Mouse (Mus musculus): ENCODE results near the gene H2-DMb2.

Gene H2-DMb2

DNA sequence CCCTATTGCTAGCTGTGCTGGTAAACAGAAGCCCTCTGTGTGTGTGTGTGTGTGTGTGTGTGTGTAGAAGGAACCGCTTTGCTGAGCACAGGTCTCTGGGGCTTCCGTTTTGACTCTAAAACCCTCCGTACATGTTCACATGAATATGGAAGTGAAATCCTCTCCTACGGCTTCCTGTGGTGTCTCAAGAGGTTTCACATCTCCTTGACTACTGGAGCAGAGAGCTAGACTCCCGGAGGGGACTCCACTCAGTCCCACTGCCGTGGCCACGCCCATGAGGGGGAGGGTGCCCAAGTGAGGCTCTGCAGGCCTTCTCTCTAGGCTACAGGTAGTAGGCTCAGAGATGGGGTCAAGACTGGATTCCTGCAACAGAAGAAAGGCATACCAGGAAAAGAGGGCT lies at the start of gene H2-DMb2:
TSS of gene H2-DMb2 (plus strand) at position 275 of the 400 bp plus-strand sequence.
- DNase-seq (ENCODE audit: low read depth, low spot score), result peak; percentile 63

DNA sequence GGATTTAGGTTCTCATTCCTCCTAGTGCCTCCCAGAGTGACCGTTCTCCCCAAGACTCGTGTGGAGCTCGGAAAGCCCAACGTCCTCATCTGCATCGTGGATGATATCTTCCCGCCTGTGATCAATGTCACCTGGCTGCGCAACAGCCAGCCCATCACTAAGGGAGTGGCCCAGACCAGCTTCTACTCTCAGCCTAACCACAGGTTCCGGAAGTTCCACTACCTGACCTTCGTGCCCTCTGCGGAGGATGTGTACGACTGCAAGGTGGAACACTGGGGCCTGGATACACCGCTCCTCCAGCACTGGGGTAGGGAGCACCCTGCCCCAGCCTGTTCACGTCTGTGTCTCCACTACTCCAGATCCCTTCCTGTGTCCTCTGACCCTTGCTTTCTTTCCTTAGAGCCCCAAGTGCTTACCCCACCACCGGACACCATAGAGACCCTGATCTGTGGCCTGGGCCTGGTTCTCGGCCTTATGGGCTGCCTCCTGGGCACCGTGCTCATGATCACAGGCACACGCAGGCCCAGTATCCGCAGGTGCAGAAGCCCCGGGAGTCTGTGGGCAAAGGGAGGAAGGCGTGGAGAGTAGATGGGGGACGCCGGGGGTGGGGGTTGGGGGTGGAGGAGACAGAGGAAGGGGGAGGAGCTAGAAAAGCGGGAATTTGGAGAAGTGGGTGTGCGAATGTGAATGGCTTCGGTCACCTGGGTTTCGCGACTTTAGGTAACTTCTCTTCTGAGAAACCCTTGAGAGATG lies 48.6 kb upstream of the H2-DMb2 start:
- no peak for DNase-seq (ENCODE audit: low read depth, low spot score)

DNA sequence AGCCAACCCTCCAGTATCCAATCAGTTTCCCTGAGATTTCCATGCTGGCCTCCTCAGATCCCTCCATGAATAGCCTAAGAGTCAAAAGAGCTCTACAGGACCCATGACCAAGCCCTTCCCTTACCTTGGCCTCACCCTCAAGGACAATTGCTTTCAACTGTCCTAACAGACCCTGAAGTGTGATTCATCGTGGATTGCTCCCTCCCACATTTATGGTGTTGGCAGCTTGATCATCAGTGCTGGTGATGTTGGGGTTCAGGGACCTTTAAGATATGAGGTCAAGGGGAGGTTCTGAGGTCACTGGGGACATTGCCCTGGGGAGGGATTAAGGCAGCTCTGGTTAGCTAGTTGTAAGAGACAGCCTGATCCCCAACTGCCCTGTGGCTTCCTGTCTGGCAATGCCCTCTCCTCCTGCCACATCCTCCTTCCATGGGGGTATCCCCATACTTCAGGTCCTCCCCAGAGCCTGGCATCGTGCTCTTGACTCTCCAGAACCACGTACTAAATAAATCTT lies 46.6 kb upstream of the H2-DMb2 start:
- no peak for DNase-seq (ENCODE audit: low read depth, low spot score)

DNA sequence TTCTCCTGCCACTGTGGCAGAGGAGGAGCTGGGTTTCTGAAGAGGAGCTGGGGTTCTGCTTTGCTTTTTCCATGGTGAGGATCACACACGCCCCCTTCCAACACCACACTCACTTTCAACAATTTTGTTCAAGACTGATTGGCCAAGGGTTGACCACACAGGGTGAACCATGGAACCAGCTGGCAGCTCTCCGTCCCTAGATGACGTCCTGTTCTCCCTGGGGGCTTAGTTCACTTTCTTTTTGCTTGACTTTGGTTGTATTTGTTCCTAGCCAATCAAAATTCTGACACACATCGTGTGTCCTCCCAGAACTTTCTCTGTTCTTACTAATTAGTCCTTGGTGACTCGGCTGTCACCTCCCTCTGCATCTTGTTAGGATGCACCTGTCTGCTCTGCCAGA lies 45.8 kb upstream of the H2-DMb2 start:
- DNase-seq (ENCODE audit: low read depth, low spot score), result no peak

DNA sequence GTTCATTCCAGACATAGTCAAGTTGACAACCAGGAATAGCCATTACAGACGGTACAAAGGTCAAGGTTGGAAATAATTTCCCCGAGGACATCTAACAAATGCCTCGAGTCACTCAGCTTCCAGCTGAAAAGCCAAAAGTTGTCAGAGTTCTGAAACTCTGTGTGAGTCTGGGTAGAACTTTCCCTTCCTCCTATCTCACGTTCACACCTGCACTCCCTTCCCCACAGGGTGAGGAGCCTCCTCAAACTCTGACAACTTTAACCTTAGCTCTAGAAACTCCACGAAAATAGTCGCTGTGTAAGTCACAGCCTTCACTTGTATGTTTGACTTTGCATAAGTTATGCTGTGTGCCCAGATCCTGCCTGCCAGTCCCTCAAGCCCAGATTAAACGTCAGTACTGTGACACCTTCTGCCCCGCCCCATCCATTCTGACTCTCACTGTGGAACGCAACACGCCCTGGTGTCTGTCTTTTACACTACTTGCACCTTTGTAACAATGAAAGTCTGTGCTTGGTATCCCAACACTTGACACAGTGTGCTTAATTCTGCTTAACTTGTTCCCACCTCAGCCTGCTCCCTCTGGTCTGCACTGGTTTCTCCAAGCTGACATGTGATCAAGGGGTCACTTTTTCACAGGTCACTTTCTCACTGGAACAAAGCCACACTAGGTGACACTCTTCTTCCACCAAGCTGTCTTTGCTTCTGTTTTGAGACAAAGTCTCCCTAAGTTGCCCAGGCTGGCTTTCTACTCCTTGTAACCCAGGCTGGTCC lies 44.2 kb upstream of the H2-DMb2 start:
- DNase-seq (ENCODE audit: low read depth, low spot score), result no peak

DNA sequence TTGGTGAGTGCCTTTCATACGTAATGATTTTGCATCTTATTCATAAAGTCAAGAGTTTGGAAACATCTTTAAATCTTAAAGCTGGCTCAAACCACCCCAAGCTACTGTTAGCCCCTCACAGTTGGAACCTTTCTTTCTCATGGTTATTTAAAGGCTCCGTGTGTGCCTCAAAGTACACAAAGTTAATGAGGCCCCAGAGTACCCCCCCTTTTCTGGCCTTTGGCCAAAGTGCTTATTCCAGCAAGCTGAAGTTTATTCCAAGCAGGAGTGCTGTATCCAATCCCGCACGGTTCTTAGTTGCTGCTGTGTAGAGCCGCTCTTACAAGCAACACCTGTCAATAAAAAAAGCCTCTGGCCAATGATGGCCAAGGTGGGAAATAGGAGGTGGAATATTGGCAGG lies 43.6 kb upstream of the H2-DMb2 start:
- no peak for DNase-seq (ENCODE audit: low read depth, low spot score)

DNA sequence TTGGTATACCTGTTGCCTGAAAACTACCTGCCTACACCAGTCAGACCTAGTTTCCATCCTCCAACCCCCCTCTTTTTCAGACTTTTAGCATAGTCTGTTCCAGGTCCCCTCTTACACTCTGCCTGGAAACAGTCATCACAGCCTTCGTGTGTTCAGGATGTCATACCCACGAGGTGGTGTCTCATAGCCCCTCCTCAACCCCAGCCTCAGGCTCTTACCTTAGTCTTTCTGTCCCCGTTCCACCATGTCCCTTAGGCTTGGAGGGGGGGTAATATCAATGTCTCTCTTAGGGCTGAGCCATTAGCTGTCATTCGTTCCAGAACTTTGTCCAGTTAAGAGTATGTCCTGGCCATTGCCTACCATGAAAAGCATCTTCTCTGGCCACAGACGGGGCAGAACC lies 41.9 kb upstream of the H2-DMb2 start:
- DNase-seq (ENCODE audit: low read depth, low spot score), result no peak

DNA sequence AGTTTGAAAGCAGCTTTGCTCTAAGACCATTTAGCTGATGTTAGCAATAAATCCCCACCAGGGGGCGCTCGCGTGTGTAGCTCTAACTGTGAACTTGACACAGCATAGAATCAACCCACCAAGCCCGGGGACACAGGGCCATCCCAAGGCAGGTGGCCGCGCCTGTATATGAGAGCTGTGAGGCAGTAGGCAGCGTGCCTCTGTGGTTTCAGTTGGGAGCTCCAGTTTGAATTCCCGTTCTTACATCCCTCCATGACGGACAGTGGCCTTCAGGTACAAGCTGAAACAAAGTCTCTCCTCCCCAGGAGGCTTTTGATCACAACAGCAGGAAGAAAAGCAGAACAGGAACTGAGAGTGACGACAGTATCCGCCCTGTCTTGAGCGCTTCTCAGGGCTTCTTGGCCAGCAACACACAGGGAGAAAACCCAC lies 41.5 kb upstream of the H2-DMb2 start:
- DNase-seq (ENCODE audit: low read depth, low spot score), result peak; percentile 92

DNA sequence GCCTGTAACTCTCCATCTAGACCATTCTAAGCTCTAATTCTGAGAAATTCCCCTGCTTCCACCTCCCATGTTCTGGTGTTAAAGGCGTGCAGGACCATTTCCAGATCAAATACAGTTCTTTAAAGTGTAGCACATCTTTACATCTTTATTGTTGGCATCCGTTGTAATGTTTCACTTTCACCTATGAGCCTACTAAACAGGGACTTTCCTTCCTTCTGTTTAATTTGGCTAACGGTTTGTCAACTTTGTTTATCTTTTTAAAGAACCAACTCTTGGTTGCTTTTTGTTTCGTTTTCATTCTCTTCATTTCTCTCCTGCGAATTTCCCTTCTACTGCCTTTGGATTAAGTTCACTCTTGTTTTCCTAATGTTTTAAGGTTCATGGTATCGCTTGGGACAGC lies 40.3 kb upstream of the H2-DMb2 start:
- no peak for DNase-seq (ENCODE audit: low read depth, low spot score)

DNA sequence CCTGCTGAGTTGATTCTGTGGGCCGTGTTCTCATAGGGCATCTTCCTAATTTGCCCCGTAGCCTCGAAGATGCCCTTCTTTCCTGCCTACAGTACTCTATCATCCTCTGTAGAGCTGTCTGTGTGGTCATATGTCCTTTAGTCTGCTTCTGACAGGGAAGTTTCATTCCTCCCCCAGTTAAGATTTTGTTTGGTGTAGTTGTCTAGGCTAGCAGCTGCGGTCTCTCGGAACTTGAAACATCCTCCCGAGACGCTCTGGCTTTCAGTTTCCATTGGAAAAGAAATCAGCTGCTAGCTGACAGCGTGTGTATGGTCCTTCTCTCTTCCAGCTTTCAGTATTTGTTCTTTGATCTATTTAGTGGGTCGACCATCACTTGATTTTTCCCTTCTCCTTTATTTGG lies 38.3 kb upstream of the H2-DMb2 start:
- no peak for DNase-seq (ENCODE audit: low read depth, low spot score)

DNA sequence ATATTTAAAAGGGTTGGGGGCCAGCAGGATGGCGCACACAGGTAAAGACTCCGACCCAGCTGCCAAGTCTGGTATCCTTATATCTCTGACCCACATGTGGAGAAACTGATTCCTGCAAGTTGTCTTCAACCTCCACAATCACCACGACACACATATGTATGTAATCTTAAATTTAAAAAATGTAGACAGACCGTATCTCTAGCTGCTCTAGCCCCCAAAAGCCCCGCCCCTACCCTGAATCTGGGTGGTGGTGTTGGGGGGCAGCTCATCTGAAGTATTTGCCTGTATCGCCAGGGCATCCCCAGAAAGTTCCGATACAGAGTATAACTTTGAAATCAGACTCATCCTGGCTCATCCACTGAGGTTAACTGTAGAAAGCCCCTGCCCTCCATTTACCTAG lies 36.6 kb upstream of the H2-DMb2 start:
- no peak for DNase-seq (ENCODE audit: low read depth, low spot score)

DNA sequence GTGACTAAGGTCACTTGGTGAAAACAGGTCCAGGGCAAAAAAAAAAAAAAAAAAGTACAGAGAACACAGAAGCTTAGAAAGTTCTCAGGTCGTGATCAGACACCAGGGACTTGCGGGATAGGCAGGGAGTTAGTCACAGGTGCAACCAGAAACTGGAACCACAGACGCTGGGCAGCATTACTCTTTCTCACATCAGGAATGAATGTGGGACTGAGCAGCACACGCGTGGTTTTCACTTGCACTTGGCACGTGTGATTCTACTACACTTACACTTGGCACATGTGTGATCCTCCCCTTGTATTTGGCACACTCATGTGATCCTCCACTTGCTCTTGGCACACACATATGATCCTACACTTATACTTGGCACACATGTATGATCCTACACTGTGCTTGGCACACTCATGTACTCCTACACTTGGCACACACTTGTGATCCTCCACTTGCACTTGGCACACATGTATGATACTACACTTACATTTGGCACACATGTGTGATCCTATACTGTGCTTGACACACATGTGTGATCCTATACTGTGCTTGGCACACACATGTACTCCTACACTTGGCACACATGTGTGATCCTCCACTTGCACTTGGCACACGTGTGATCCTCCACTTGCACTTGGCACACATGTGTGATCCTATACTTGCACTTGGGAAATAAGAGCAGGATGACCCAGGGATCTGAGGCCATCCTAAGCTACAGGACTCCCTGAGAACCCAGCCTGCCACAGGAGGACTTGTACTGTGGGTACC lies 35.8 kb upstream of the H2-DMb2 start:
- DNase-seq (ENCODE audit: low read depth, low spot score), result no peak

DNA sequence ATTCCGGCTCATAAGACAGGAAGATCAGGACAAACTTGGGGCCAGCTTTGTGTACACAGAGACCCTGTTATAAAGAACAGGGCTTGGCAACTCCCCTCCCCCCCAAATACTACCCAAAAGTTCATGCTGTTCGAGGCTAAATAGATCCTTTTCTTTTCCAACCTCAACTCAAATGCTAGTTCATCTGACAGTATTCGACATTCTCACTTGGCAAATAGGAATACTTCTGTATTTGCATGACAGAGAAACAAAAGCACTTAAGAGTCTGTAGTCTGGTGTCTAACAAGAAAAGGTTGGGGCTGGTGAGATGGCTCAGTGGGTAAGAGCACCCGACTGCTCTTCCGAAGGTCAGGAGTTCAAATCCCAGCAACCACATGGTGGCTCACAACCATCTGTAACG lies 34.6 kb upstream of the H2-DMb2 start:
- DNase-seq (ENCODE audit: low read depth, low spot score), result no peak

DNA sequence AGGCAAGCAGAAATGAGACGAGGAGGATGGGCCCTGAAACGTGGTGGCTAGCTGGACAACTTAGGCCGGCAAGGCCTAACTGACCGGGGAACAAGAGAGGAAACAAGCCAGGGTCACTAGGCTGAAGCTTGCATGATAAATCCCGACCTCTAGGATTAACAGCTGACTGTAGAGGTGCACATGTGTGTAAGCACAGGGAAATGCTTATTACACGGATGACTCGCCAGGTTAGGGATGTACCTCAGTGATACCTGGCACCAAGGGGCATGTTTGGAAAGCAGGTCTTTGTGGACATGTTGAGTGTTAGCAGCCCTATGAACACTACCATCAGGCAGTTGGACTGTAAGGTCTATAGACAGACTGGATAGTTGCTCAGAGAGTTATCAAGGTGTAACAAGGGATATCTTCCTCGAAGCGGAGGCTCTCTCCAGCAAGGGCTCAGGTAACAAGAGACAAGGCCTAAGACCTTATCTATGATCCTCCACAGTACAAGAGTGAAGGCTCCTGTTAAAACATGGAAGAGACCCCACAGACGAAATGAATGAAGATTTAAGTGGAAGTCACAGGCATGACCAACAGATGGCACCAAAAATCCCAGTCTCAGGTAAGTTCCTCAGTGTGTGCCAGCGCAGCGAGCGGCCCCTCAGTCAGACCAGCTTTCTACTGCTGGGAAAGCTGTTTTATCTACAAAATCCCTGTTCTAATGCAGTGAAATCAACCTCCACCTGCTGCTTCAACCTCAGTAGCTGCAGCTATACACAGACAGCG lies 33.9 kb upstream of the H2-DMb2 start:
- peak; percentile 69 for DNase-seq (ENCODE audit: low read depth, low spot score)

DNA sequence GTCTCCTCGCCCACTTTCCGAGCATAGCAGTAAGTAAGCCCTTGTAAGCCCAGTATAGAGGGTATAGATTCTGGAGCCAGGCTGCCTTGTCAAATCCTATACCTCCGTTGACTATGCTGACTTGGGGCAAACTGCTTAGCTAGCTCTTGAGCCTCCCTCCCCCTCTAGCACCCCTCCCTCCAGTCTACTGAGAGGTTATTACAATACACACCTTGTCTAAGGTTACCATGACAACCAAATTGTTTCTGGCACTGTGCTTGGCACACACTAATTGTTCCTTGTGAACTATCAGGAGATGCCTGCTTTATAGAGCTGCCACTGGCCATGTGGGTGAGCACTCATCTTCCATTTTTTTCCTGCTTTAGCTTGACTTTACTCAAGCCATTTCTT lies 33.3 kb upstream of the H2-DMb2 start:
- peak; percentile 49 for DNase-seq (ENCODE audit: low read depth, low spot score)

DNA sequence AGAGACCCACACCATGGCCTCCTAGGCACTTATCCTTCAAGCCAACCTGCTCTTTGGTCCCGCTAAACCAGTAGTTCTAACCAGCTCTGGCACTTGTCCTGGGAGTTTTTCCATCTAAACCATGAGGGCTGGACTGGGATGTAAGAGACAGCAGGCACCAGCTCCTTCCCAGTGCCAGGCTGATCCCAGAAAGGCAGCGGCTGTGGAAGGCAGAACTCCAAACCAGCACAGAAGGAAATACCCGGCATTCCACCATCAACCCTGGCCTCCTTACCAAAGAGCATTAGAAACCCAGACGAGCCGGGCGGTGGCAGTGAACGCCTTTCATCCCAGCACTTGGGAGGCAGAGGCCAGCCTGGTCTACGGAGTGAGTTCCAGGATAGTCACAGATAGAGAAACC lies 32.8 kb upstream of the H2-DMb2 start:
- no peak for DNase-seq (ENCODE audit: low read depth, low spot score)

DNA sequence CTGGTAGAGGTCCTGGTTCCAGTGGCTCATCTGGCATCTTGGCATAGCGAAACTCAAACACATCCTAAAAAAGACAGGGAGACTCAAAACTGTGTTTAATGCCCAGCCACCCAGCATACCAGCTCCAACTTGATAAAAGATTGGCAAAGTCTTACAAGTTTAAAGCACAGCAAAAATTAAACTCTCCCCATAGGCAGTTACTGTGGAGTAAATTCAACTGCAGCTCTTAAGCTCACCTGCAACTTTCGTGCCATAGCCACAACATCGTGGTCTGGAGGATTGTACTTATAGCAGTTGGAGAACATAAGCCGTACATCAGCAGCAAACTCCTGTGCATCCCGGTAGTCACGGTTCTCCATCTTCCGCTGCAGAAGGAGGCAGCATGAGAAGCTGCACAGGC lies 29.0 kb upstream of the H2-DMb2 start:
- no peak for DNase-seq (ENCODE audit: low read depth, low spot score)

DNA sequence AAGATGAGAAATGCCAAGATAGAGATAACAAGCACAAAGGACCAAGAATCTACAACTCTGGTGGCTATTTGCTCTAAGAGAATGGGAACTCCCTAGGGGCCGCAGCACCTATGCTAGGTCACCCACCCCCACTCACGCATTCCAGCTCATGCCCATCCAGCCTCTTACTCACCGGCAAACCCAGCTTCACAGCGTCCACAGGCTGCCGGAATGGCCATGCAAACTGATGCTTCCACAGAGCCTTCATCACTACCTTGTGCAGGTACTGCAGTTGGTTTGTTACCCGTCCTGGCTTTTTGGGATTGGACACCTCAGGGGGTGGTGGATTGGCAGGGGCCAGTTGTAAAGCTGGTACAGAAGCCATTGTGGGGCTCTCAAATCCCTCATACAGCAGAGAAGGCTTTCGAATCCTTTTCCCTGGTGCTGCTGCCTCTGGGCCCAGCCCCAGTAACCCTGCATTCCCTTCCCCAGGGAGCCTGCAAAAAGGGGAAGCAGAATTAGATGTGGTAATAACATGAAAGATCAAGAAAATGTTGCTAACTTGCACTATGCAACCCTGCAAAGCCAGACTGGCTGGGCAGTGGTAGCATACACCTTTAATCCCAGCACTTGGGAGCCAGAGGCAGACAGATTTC lies 26.3 kb upstream of the H2-DMb2 start:
- no peak for DNase-seq (ENCODE audit: low read depth, low spot score)

DNA sequence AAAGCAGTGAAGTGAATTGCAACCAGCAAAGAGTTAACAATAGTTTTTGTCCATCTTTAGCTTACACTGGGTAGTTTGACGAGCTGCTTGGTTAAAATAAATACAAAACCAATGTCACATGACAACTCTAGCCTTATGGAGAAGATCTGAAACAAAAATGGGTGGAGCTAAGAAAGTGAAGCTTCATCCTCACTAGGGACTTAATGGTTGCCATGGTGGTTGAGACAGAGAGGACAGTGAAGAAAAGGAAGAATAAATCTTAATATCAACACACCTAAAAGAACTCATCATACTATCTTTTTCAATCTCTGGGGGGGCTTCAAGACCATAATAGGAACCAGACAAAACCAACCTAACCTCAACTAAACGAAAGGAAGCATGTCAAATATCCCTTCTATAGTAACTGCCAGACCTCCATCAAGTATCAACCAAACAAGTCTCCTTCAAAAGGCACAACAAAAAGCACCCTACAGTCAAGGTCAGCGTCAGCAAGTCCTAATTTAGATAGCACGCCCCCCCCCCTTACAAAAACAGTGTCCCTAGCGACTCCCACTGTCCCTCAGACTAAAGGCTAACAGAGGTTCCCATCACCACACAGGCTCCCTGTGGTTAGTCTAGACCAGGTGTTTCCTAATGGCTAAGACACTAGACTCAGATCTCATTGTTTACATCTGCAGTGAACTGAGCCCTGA lies 25.5 kb upstream of the H2-DMb2 start:
- DNase-seq (ENCODE audit: low read depth, low spot score), result peak; percentile 49

DNA sequence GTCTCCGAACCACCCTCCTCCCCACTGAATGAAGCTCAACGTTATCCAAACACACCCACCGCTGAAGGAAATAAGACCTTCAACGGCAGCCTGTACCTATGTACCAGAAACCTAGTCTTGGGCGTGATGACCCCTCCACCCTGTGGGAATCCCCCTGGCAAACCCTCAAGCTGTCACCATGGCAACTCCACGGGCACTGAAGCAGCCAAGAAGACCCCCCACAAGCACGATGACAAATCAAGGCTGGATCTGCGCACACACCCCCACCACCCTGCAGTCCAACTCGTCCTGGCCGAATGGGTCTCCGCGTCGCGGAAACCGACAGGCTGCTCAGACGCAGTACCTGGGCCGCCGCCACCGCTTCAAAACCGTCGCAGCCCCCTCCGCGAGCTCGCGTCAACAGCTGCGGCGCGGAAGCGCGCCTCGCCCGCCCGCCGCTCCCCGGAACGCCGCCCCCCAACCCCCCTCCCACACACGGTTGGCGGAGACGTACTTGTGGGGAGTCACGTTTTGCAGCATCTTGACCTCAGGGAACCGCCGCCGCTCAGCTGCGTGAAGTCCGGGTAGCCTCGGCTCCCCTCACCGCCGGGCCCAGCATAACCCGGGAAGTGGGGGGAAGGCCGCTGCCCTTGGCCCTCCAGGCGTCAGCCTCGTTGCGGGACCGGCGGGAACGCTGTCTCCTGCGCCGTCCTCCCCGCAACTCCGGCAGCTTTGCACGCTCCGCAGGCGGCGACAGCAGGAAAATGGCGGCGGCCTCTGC lies 24.8 kb upstream of the H2-DMb2 start:
- peak; percentile 48 for DNase-seq (ENCODE audit: low read depth, low spot score)
